Mouse (Mus musculus): Measurements from ENCODE around the gene R3hdm1. TPM values are rescaled to one million over a fixed set of nuclear protein-coding genes. Genes with fewer than 3 reads are reported as not detected.
A peak's percentile ranks its signal among the peaks of the same experiment; 100 is the strongest.
"Not testable (repeated sequence)": the region's sequence is repeated elsewhere in the genome, so short reads cannot be mapped to it uniquely, and the experiment has no call there.

The R3hdm1 gene
- total RNA-seq, 2 experiments from 2014 or later, result 239 to 263 TPM

GRCm38 (mm10) chr1:128078646-128079045 lies 24.5 kb upstream of the R3hdm1 start:
- TF ChIP-seq CTCF (conservative IDR thresholded peaks at IDR 0.05), result no peak

GRCm38 (mm10) chr1:128080936-128081696 lies 22.0 kb upstream of the R3hdm1 start:
- TF ChIP-seq CTCF (conservative IDR thresholded peaks at IDR 0.05), result no peak
- peak overlapping the region; percentile 83 for H3K27ac ChIP-seq
- no peak overlapping the region for H3K4me3 ChIP-seq
- no peak for DNase-seq (ENCODE audit: low spot score in 2 of 2)

More at GRCm38 (mm10) chr1:128078646-128079045, 24.5 kb upstream of the R3hdm1 start:
- no peak overlapping the region for H3K4me3 ChIP-seq
- peak overlapping the region; percentile 83 for H3K27ac ChIP-seq
- DNase-seq (ENCODE audit: low spot score in 2 of 2), result no peak

DNA sequence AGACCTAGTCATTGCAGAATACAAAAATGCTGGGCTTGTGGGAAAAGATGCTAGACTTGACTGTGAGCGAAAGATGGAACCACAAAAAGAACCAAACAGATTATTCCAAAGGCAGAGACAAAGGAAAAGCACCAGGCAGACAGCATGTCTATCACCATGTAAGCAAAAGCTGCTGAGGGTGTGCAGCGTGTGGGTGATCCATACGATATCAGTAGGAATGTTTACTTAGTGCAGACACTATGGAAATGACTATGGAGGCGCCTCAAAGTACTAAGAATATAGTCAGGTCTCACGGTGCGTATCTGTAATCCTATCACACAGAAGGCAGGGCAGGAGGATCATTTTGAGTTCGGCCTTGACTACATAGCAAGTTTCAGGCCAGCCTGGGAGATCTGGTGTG lies 21.2 kb upstream of the R3hdm1 start:
- Histone ChIP-seq H3K27ac (peak overlapping the region; percentile 83), H3K4me3 (no peak overlapping the region)
- no peak for TF ChIP-seq CTCF (conservative IDR thresholded peaks at IDR 0.05)
- DNase-seq (ENCODE audit: low spot score in 2 of 2), result no peak

DNA sequence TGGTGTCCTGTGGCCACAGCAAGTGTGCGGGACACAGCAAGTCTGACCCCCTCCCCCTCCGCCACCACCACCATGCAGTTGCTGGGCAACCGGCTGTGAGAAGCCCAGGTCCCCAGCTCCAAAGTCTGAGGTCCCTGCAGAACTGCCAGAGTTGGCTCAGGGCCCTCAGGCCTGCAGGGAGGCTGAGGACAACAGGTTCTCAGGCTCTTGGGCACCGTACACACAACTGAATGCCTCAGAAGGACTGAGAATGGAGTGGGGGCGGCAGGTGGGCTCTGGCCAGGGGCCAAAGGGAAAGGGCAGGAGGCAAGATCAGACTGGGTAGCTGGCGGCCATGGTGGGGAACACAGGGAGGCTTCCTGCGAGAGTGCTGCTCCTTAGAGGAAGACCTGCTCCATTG lies 20.3 kb upstream of the R3hdm1 start:
- Histone ChIP-seq H3K27ac (peak overlapping the region; percentile 83; the same call in 1 of the 2 replicates), H3K4me3 (no peak overlapping the region)
- TF ChIP-seq CTCF (conservative IDR thresholded peaks at IDR 0.05), result no peak
- DNase-seq (ENCODE audit: low spot score in 2 of 2), result no peak

- Histone ChIP-seq H3K27ac (no peak overlapping the region), H3K4me3 (no peak overlapping the region)
- no peak for DNase-seq (ENCODE audit: low spot score in 2 of 2)
- no peak for TF ChIP-seq CTCF (conservative IDR thresholded peaks at IDR 0.05)
These were observed 8.4 kb upstream of the R3hdm1 start for GRCm38 (mm10) chr1:128094686-128095085.

- Histone ChIP-seq H3K4me3 (no peak overlapping the region), H3K27ac (no peak overlapping the region)
- no peak for DNase-seq (ENCODE audit: low spot score in 2 of 2)
- TF ChIP-seq CTCF (conservative IDR thresholded peaks at IDR 0.05), result no peak
These were observed 4.8 kb upstream of the R3hdm1 start for GRCm38 (mm10) chr1:128098309-128098708.

DNA sequence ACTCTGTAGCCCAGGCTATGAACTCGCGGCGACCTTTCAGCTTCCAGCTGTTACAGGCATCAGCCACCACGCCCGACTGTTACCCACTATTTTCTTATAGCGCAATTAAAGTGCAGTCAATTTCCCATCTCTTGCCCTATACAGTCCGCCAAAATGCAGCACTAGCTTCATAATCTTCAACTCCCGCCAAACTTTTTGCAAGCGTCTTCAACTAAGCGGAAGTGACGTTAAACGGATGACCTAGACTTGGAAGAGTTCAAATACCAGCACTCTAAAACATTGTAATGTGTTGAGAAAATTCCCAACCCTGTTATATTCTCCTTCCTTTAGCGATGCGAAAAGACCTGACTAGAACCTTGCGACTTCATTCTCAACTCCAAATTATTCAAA lies 855 bp upstream of the R3hdm1 start:
- no peak for TF ChIP-seq CTCF (conservative IDR thresholded peaks at IDR 0.05)
- DNase-seq (ENCODE audit: low spot score in 2 of 2), result peak in 1 of 2 experiments; percentile 62
- peak overlapping the region; percentile 94 for H3K27ac ChIP-seq

GRCm38 (mm10) chr1:128103520-128104088 lies 503 bp downstream of the R3hdm1 start:
- H3K27ac ChIP-seq, result peak overlapping the region; percentile 92
- peak in 1 of 2 experiments; percentile 26 for DNase-seq (ENCODE audit: low spot score in 2 of 2)
- H3K4me3 ChIP-seq, result peak overlapping the region; percentile 86
- TF ChIP-seq CTCF (conservative IDR thresholded peaks at IDR 0.05), result peak; percentile 45

More for the DNA sequence above, 855 bp upstream of the R3hdm1 start:
- H3K4me3 ChIP-seq, result peak overlapping the region; percentile 86

GRCm38 (mm10) chr1:128120913-128121627 lies 18.0 kb downstream of the R3hdm1 start:
- no peak for TF ChIP-seq CTCF (conservative IDR thresholded peaks at IDR 0.05)
- Histone ChIP-seq H3K27ac (no peak overlapping the region), H3K4me3 (no peak overlapping the region)
- DNase-seq (ENCODE audit: low spot score in 2 of 2), result no peak

GRCm38 (mm10) chr1:128136222-128136621 lies 33.1 kb downstream of the R3hdm1 start:
- not testable (repeated sequence) for DNase-seq (ENCODE audit: low spot score in 2 of 2); H3K27ac ChIP-seq; H3K4me3 ChIP-seq

DNA sequence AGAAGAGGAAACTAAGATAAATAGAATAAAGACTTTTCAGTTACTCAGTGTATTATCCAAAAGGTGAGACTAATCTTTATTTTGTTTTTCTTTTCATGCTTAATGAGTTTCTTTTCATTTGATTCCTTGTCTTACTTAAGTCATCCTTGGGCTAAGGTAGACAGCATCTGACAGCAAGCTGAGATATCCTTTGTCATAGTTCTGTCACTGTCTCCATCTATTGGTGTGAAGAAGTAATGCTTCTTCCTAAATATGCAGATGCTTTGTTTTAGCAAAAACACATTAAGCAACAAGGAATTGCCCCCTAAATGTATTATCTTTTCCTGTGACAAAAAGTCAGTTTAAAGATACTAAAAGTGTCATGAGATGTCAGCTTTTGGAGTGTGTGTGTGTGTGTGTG lies 37.9 kb downstream of the R3hdm1 start:
- TF ChIP-seq CTCF (conservative IDR thresholded peaks at IDR 0.05), result peak; percentile 84
- peak in 1 of 2 experiments; percentile 8 for DNase-seq (ENCODE audit: low spot score in 2 of 2)

GRCm38 (mm10) chr1:128141737-128142136 lies 38.6 kb downstream of the R3hdm1 start:
- Histone ChIP-seq H3K27ac (peak overlapping the region; percentile 69; the same call in 1 of the 2 replicates), H3K4me3 (peak overlapping the region; percentile 26)
- peak in 1 of 2 experiments; percentile 28 for DNase-seq (ENCODE audit: low spot score in 2 of 2)
- TF ChIP-seq CTCF (conservative IDR thresholded peaks at IDR 0.05), result no peak

More for the DNA sequence above, 37.9 kb downstream of the R3hdm1 start:
- no peak overlapping the region for H3K4me3 ChIP-seq
- peak overlapping the region; percentile 34 for H3K27ac ChIP-seq

- Histone ChIP-seq H3K4me3 (no peak overlapping the region), H3K27ac (no peak overlapping the region)
- peak; percentile 51 for TF ChIP-seq CTCF (conservative IDR thresholded peaks at IDR 0.05)
- no peak for DNase-seq (ENCODE audit: low spot score in 2 of 2)
These were observed 63.9 kb downstream of the R3hdm1 start for GRCm38 (mm10) chr1:128166956-128167355.

All from layer of hippocampus, adult 2 months (tissue).